Mouse (Mus musculus): ENCODE data around the gene Hapln2. TPM values are rescaled to one million over a fixed set of nuclear protein-coding genes. Genes with fewer than 3 reads are reported as not detected.

Gene Hapln2
- not detected in 2 replicates for polyA plus RNA-seq (2012; ENCODE audit: low replicate concordance)

DNA sequence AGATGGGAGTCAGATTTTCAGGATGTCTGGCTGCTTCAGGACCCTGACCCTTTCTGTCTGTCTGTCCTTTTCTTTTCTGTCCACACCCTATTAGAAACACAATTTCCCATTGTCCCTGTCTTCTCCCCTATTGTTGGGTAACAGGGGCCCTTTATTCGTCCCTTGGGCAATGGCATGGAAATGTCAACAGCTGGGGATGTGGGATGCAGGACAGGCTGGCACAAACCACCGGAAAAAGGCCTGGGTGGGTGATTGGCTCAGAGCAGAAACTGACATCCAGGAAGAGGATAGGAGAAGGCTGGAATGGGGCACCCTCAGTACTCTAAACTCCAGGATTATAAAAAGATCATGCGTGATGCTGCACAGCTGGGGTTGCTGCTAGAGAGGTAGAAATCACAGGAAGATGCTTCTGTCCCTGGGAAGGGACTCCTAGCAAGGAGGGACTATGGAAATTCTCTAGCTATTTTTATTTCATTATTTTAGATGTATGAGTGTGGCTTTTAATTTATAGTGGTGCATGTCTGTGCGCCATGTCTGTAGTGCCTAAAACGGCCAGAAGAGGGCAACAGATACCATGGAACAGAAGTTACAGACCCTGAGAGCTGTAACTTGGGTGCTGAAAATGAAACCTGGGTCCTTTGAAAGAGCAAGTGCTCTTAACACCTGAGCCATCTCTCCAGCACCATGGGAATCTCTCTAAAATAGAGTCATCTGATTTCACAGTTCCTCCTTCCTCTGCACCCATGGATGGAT is at the start of gene Hapln2:
Gene Hapln2, minus strand, starts transcription at position 150 of the 753 bp plus-strand sequence.

DNA sequence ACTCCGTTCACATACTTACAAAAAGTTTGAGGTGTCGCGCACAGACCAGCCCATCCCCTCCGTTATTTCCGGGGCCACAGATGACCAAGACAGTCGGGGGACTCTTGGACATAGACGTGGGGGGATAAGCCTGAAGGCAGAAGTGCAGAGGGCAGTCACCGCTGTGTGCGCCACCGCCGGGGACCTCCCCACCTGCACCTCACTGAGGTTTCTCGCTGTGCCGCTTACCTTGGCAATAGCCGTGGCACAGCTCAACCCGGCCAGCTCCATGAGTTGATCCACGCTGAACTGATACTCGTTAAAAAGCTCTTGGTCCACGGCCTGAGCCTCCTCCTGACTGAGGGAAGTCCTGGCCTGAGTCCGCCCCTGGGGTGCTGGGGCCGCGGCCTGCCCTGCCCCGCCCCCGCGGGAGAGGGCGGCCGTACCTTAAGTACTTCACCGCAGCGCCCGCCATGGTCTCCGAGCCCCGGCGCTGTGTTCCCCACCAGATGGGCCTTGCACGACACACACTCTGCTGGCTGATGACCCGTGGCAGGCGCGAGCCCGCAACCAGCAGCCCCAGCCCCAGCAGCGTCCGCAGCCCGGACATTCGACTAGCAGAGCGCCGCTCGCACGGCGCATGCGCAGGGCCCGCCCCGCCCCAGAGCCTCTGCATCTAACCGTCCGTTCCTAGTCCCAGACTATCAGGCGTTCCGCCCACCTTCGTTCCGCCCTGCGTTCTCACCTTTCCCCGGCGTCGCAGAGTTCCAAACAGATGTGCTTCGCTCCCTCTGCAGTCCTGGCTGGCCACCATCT is 30.7 kb upstream of the Hapln2 start, which contains the start of gene Naxe:
Gene Naxe, minus strand, starts transcription at position 594 of the 795 bp plus-strand sequence.

DNA sequence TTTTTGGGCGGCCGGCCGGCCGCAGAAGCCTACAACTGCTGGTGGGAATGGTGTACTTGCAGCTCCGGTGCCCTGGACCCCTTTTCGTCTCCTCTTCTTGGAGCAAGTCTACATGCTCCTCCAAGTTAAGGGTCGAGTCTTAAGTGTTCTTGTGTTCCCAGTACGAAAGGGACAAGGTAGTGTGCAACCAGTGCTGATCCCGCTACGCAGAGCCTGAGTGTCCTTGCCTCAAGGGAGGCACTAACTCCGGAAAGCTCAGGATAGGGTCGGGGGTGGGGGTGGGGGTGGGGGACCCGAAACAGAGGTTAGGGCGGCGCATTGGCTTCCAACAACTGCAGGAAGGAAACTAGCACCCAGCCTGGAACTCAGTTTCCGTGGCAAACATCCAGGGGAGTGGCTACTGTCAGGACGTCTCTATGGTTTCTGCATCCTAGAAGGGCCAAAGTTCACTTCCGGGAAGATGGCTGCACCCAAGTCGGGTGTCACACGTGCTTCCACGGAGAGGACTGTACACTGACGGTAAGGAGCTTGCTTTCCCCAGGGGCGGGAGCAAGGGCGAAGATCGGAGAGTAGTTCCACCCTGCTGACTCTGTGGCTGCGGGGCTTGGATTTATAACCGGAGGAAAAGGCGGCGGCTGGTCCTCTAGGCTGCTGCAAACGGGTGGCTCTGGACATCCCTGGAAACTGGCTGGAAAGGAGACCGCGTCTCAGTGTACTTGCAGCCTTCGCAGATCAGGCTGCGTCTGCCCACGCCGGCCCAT is 15.5 kb upstream of the Hapln2 start, which contains the start of gene Gpatch4:
Gene Gpatch4, plus strand, starts transcription at position 448 of the 761 bp plus-strand sequence.

DNA sequence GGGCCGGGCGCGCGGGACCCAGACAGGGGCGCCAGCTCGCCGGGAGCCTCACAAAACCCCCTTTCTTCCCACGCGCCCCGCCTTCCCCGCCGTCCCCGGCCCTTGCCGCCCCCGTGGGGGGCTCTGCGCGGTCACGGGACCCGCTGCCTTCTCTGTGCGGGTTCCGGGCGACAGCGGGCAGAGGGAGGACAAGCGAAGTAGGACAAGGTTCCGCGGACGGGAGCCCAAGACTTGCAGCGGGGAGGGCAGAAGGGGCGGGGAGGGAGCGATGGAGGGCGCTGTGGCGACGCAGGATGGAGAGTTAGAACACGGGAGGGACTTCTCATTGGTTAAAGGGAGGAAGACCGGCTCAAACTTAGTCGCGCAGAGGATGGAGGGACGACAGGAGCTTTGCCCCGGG is 27.2 kb downstream of the Hapln2 start, which contains the start of gene Bcan:
Gene Bcan, minus strand, starts transcription at position 50 of the 400 bp plus-strand sequence.

Other genes with a start within 250 kb of the Hapln2 start
- not detected in 2 replicates for gene Ntrk1, start 232.4 kb downstream of the Hapln2 start, polyA plus RNA-seq (2012; ENCODE audit: low replicate concordance)
- 0.08 and 0.13 TPM in 2 replicates for gene Insrr, start 230.6 kb downstream of the Hapln2 start, polyA plus RNA-seq (2012; ENCODE audit: low replicate concordance)
- 45.9 and 137 TPM in 2 replicates for gene Pear1, start 203.3 kb downstream of the Hapln2 start, polyA plus RNA-seq (2012; ENCODE audit: low replicate concordance)
- 44.4 and 53.9 TPM in 2 replicates for gene Sh2d2a, start 180.8 kb downstream of the Hapln2 start, polyA plus RNA-seq (2012; ENCODE audit: low replicate concordance)
- gene Prcc, start 142.0 kb downstream of the Hapln2 start, polyA plus RNA-seq (2012; ENCODE audit: low replicate concordance), result 45.1 and 93.5 TPM in 2 replicates
- 173 and 225 TPM in 2 replicates for gene Hdgf, start 121.3 kb downstream of the Hapln2 start, polyA plus RNA-seq (2012; ENCODE audit: low replicate concordance)
- gene Mrpl24, start 108.1 kb downstream of the Hapln2 start, polyA plus RNA-seq (2012; ENCODE audit: low replicate concordance), result 10.9 and 17.1 TPM in 2 replicates
- gene Isg20l2, start 97.3 kb downstream of the Hapln2 start, polyA plus RNA-seq (2012; ENCODE audit: low replicate concordance), result 8.3 and 11.8 TPM in 2 replicates
- gene Rrnad1, start 96.9 kb downstream of the Hapln2 start, polyA plus RNA-seq (2012; ENCODE audit: low replicate concordance), result 20.9 and 36.6 TPM in 2 replicates
- gene Crabp2, start 78.9 kb downstream of the Hapln2 start, polyA plus RNA-seq (2012; ENCODE audit: low replicate concordance), result 0.55 TPM in 1 of 2 replicates, not detected in the other
- 0.07 and 0.10 TPM in 2 replicates for gene Nes, start 56.5 kb downstream of the Hapln2 start, polyA plus RNA-seq (2012; ENCODE audit: low replicate concordance)
- not detected in 2 replicates for gene Bcan, start 27.4 kb downstream of the Hapln2 start, polyA plus RNA-seq (2012; ENCODE audit: low replicate concordance)
- 7.9 and 19.9 TPM in 2 replicates for gene Gpatch4, start 15.5 kb upstream of the Hapln2 start, polyA plus RNA-seq (2012; ENCODE audit: low replicate concordance)
- gene Naxe, start 30.9 kb upstream of the Hapln2 start, polyA plus RNA-seq (2012; ENCODE audit: low replicate concordance), result 40.0 and 40.3 TPM in 2 replicates
- not detected in 2 replicates for gene Ttc24, start 50.7 kb upstream of the Hapln2 start, polyA plus RNA-seq (2012; ENCODE audit: low replicate concordance)
- 0.41 and 3.5 TPM in 2 replicates for gene Iqgap3, start 54.4 kb upstream of the Hapln2 start, polyA plus RNA-seq (2012; ENCODE audit: low replicate concordance)
- gene Mef2d, start 114.8 kb upstream of the Hapln2 start, polyA plus RNA-seq (2012; ENCODE audit: low replicate concordance), result 210 and 298 TPM in 2 replicates
- gene Rhbg, start 227.1 kb upstream of the Hapln2 start, polyA plus RNA-seq (2012; ENCODE audit: low replicate concordance), result 0.09 TPM in 2 replicates